Mouse (Mus musculus): ENCODE data around the gene Mtg2. TPM values are rescaled to one million over a fixed set of nuclear protein-coding genes. Genes with fewer than 3 reads are reported as not detected.

Mtg2 gene
- 56.9 TPM for polyA plus RNA-seq (2017; shearing (Covaris generic))

DNA sequence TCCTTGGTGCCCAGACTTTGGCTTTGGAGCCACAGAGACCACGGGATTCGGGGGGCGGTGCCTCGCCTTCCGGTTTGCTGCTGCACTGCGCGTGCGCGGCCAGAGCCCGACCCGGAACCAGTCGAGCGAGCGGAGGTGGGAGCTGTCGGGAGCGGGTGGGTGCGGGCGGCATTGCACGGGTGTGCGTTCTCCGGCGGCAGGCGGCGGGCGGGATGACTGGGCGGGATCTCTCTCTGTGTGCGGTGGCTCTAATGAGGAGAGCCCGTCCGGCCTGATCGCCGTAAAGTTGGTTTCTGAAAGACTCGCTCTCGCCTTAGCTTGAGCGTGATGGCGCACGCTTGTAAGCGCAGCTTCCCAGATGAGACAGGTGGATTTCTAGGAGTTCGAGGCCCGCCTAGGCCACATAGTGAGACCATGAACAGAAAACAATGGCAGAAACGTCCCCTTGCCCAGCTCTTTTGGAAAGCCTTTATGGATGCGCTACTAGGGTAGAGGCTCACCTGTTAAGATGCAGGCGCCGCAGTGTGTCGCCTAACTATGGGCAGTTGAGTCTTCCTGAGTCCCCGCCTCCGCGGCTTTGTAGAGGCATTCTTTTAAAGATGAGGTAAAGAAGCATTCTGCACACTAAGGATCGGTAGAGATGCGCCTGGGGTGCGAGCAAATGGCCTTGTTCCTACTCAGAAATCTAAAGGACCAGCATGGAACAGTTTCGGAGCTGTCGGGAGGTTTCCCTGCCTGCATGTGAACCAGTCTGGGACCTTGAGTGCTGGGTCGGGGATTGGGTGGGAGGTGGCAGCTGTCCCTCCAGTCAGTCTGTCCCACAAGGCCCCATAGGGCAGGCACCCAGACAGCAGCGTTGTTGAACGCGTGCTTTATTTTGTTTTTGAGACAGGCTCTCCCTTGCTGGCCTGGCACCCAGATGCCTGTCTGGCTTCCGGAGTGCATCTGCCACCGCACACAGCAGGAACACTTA, at the start of gene Mtg2:
Gene Mtg2 (plus strand): TSS at position 108 of the 973 bp plus-strand sequence.

DNA sequence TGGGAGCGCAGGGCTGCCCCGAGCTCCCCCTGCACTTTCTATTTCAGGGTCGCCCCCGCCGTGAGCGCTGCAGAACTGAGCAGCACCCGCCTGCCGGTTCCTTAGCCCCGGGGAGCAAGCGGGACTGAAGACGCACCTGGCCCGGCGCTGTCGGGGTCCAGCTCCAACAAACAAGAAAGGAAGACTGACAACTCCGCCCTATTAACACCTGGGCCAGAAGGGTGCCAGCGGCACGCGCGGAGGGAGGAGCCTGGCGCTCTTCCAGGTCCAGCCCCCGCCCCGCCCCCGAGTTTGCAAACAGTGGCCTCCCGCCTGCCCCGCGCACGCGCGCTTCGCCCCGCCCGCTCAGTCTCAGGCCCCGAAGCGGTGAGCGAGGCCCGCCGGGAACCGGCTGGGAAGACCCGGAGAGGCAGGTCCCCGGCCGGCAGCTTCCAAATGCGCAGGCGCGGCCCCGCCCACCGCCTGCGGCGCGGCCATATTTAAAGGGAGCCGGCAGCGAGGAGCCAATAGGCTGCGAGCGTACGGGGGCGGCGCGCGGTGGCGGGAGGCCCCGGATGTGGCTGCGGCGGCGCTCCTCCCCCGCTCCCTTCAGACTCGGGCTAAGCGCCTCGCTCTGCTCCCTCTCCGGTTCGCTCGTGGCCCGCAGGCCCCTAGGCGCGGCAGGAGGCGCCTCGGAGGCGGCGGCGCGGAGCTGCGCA, 45.8 kb upstream of the Mtg2 start, which contains the start of gene Lsm14b:
Gene Lsm14b (plus strand): TSS at position 587 of the 698 bp plus-strand sequence.

DNA sequence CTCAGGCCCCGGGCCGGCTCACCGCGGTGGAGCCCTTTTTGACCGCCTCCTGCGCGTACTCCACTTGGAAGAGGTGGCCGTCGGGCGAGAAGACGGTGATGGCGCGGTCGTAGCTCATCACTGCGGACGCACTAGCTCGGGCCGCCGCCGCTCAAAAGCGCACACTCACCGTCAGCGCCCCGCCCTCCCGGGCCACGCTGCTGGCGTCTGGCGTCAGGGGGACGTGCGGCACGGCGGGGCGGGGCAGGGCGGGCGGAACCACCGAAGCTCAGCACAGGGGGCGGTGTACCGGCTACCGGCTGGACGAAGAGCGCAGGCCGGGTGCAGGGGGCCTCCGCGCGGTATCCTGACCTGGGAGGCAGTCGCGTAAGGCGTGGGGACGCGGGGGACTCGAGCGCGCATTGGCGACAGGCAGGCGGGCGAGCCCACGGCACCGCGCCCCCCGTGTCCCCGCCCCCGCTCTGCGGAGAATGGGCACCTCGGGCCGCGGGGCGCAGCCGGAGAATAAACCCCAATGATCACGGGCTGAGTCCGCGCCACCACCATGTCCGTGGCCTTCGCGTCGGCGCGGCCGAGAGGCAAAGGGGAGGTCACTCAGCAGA, 28.0 kb upstream of the Mtg2 start, which contains the start of the genes Psma7 and Ss18l1:
Gene Psma7 (minus strand): TSS at position 178 of the 602 bp plus-strand sequence.
Gene Ss18l1 (plus strand): TSS at position 254 of the 602 bp plus-strand sequence.

DNA sequence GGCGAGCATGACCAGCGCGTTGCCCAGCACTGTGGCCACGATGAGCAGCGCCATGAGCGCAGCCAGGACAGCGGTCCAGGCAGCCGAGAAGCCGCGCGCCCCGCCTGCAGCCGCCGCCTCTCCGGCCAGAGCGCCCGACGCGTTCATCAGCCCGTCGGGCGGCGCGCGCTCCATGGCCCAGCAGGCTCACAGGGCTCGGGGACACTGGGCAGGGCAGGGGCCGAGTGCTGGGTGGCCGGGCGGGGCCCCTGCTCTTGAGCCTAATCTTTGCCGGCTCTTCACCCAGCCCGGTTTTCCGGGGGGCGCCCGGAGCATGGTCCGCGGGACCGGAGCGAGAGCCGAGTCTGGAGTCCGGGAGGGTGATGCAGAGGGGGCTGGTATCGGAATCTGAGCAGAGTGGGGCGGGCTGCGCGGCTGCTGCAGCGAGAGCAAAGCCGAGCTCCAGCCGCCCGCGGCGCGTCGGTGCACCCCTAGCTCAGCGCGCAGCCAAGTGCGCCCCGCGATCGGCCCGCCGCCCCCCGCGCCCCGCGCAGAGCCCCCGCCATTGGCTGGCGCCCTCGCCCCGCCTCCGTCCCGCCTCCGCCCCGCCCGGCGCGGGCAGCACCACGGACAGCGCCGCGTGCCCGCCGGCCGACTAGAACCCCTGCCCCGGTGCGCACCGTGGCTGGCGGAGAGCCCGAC, 33.7 kb downstream of the Mtg2 start, which contains the start of gene Hrh3:
Gene Hrh3 (minus strand): TSS at position 511 of the 681 bp plus-strand sequence.

DNA sequence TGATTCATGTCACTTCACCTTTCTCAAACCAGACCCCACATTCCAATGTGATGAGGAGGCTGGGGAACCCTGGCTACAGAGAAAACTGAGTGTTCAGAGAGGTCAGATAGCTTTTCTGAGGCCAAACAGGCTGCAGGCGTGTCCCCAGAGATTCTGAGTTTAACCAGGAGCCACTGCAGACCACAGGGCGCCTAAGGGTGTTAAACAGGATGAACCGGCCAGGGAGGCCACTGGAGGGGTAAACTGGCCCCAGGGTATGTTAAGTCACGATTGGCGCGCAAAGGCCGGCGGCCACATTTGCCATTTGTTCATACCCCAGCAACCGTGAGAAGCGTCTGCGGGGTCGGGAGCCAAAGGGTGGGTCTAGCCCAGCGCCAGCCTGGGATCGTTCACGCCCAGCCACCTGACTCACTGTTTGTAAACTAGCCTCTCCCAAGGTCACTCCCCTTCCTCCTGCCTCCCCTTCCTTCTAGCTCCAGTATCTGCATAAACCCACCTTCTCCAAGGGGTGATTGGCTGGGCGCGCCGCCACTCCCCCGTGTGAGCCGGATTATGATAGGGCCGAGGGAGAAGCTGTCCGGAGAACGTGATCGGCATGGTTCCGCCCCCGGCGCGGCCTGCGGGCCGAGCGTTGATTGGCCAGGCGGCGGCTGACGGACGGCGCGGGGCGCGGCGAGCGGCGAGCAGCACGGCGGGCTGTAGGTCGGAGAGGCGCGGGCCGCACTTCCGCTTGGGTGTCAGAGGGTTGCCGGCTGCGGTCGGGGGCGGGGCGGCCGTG, 48.5 kb downstream of the Mtg2 start, which contains the start of gene Osbpl2:
Gene Osbpl2 (plus strand): TSS at position 646 of the 778 bp plus-strand sequence.

Other genes starting within 250 kb of the Mtg2 start
- 3.9 TPM for gene Taf4, start 93.9 kb upstream of the Mtg2 start, polyA plus RNA-seq (2017; shearing (Covaris generic))
- 1.8 TPM for gene Lsm14b, start 45.6 kb upstream of the Mtg2 start, polyA plus RNA-seq (2017; shearing (Covaris generic))
- 507 TPM for gene Psma7, start 28.2 kb upstream of the Mtg2 start, polyA plus RNA-seq (2017; shearing (Covaris generic))
- gene Ss18l1, start 28.1 kb upstream of the Mtg2 start, polyA plus RNA-seq (2017; shearing (Covaris generic)): 3.3 TPM
- gene Hrh3, start 33.9 kb downstream of the Mtg2 start, polyA plus RNA-seq (2017; shearing (Covaris generic)): not detected
- gene Osbpl2, start 48.7 kb downstream of the Mtg2 start, polyA plus RNA-seq (2017; shearing (Covaris generic)): 44.2 TPM
- 158 TPM for gene Adrm1, start 100.9 kb downstream of the Mtg2 start, polyA plus RNA-seq (2017; shearing (Covaris generic))
- 0.47 TPM for gene Lama5, start 155.3 kb downstream of the Mtg2 start, polyA plus RNA-seq (2017; shearing (Covaris generic))
- gene Rps21, start 186.8 kb downstream of the Mtg2 start, polyA plus RNA-seq (2017; shearing (Covaris generic)): 936 TPM
- 1.7 TPM for gene Cables2, start 202.9 kb downstream of the Mtg2 start, polyA plus RNA-seq (2017; shearing (Covaris generic))
- gene Rbbp8nl, start 219.3 kb downstream of the Mtg2 start, polyA plus RNA-seq (2017; shearing (Covaris generic)): 0.24 TPM

Measured in CD4-positive, CD25-positive, alpha-beta regulatory T cell, adult 9 weeks (primary cell).